Mouse (Mus musculus) left cerebral cortex, adult 6 months (tissue): ENCODE results near the gene Naaa. TPM values are rescaled to one million over a fixed set of nuclear protein-coding genes. Genes with fewer than 3 reads are reported as not detected.

Experiments used
- long read RNA-seq, 2 experiments: library from polyadenylated mRNA; unstranded; transcript quantifications; one replicate each; pipeline ENCODE4 v2.0.0; 2019 to 2020
- polyA plus RNA-seq: library from polyadenylated mRNA; unstranded; fragments of <200 nt; fragmentation: Nextera tagmentation; gene quantifications from 2 replicates; pipeline ENCODE4 v1.2.3, GENCODE M21; 2021

Gene Naaa
- 30.6 and 35.2 TPM in 2 replicates for polyA plus RNA-seq
- long read RNA-seq, experiment 1, transcript Naaa-201 (11 exons, 2,414 nt): major isoform, 113 of 123 reads
- long read RNA-seq, experiment 1, partial matches to known transcripts: 3 of 123 reads
- long read RNA-seq, experiment 1, other reads (novel, unspliced or antisense): 4 of 123 reads
- long read RNA-seq, experiment 2, transcript Naaa-201 (11 exons, 2,414 nt): major isoform, 41 of 60 reads
- long read RNA-seq, experiment 2, partial matches to known transcripts: 8 of 60 reads
- long read RNA-seq, experiment 2, other reads (novel, unspliced or antisense): 8 of 60 reads

GRCm38 (mm10) chr5:92277437-92278394, at the start of gene Naaa:
Gene Naaa (minus strand): TSS chr5:92278170.

GRCm38 (mm10) chr5:92309681-92310511, 31.9 kb upstream of the Naaa start, which contains the start of gene Sdad1:
Gene Sdad1 (minus strand): TSS chr5:92310479.

GRCm38 (mm10) chr5:92256218-92256617, 21.8 kb downstream of the Naaa start, which contains the start of gene Ppef2:
Gene Ppef2 (minus strand): TSS chr5:92256278.

GRCm38 (mm10) chr5:92215308-92215707, 62.7 kb downstream of the Naaa start, which contains the start of gene U90926:
Gene U90926 (minus strand): TSS chr5:92215408.

Other genes with a start within 250 kb of the Naaa start
- gene Cdkl2, start 234.3 kb downstream of the Naaa start, polyA plus RNA-seq: 12.5 and 17.3 TPM in 2 replicates
- gene G3bp2, start 194.5 kb downstream of the Naaa start, polyA plus RNA-seq: 197 and 234 TPM in 2 replicates
- gene Uso1, start 140.2 kb downstream of the Naaa start, polyA plus RNA-seq: 16.7 and 16.8 TPM in 2 replicates
- gene U90926, start 62.8 kb downstream of the Naaa start, polyA plus RNA-seq: not detected in 2 replicates
- 0.19 and 1.1 TPM in 2 replicates for gene Ppef2, start 21.9 kb downstream of the Naaa start, polyA plus RNA-seq
- 7.0 and 8.5 TPM in 2 replicates for gene Sdad1, start 32.3 kb upstream of the Naaa start, polyA plus RNA-seq
- gene Cxcl9, start 49.9 kb upstream of the Naaa start, polyA plus RNA-seq: not detected in 2 replicates
- 6.0 and 7.2 TPM in 2 replicates for gene Art3, start 53.7 kb upstream of the Naaa start, polyA plus RNA-seq
- 0.43 and 1.0 TPM in 2 replicates for gene Cxcl10, start 70.7 kb upstream of the Naaa start, polyA plus RNA-seq
- 11.9 and 18.4 TPM in 2 replicates for gene Nup54, start 157.0 kb upstream of the Naaa start, polyA plus RNA-seq
- gene Scarb2, start 228.7 kb upstream of the Naaa start, polyA plus RNA-seq: 14.0 and 16.3 TPM in 2 replicates